Mouse (Mus musculus): ENCODE measurements at regions not wholly inside any gene's neighbourhood (a gene's known extent, or its start where the extent isn't known, plus 50 kb on each side); places are given as distances from the start of the nearest gene placed in this dataset.
"Not testable (repeated sequence)": the region's sequence is repeated elsewhere in the genome, so short reads cannot be mapped to it uniquely, and the experiment has no call there.

- no peak for TF ChIP-seq GATA1 (IDR thresholded peaks at IDR 0.05; ENCODE audit: borderline replicate concordance, low read length)
- TF ChIP-seq FLI1 (IDR thresholded peaks at IDR 0.05; ENCODE audit: low read length): no peak
- Histone ChIP-seq H3K4me1 (peaks cover 8% of the 10 kb centered on the region), H3K36me3 (replicated peaks; ENCODE audit: low read length) (no peaks in the 10 kb centered on the region), H3K9me3 (no peaks in the 10 kb centered on the region), H3K4me3 (replicated peaks) (peak overlapping the region; percentile 76), H3K27me3 (replicated peaks) (peaks cover 4% of the 10 kb centered on the region)
Measured at GRCm38 (mm10) chr7:122820587-122821535, 144.6 kb upstream of the Rbbp6 start.

- H3K4me3 ChIP-seq (replicated peaks): no peak overlapping the region
- H3K27me3 ChIP-seq (replicated peaks): peaks cover 2% of the 10 kb centered on the region
- no peaks in the 10 kb centered on the region for H3K9me3 ChIP-seq
- H3K4me1 ChIP-seq: peaks cover 8% of the 10 kb centered on the region
- H3K36me3 ChIP-seq (replicated peaks; ENCODE audit: low read length): no peaks in the 10 kb centered on the region
- TF ChIP-seq FLI1 (IDR thresholded peaks at IDR 0.05; ENCODE audit: low read length): no peak
- no peak for TF ChIP-seq GATA1 (IDR thresholded peaks at IDR 0.05; ENCODE audit: borderline replicate concordance, low read length)
Measured at GRCm38 (mm10) chr7:122823429-122823828, 142.1 kb upstream of the Rbbp6 start.

GRCm38 (mm10) chr7:122839091-122839490, 126.4 kb upstream of the Rbbp6 start:
- Histone ChIP-seq H3K9me3 (peaks cover 12% of the 10 kb centered on the region; the same call in 1 of the 2 replicates), H3K27me3 (replicated peaks) (peaks cover 4% of the 10 kb centered on the region), H3K4me3 (replicated peaks) (no peak overlapping the region), H3K36me3 (replicated peaks; ENCODE audit: low read length) (no peaks in the 10 kb centered on the region), H3K4me1 (peaks cover 7% of the 10 kb centered on the region; the same call in 1 of the 2 replicates)
- no peak for TF ChIP-seq FLI1 (IDR thresholded peaks at IDR 0.05; ENCODE audit: low read length)
- no peak for TF ChIP-seq GATA1 (IDR thresholded peaks at IDR 0.05; ENCODE audit: borderline replicate concordance, low read length)

GRCm38 (mm10) chr7:122844831-122845230, 120.7 kb upstream of the Rbbp6 start:
- no peaks in the 10 kb centered on the region for H3K36me3 ChIP-seq (replicated peaks; ENCODE audit: low read length)
- no peaks in the 10 kb centered on the region for H3K4me1 ChIP-seq
- peaks cover 10% of the 10 kb centered on the region for H3K27me3 ChIP-seq (replicated peaks)
- no peak overlapping the region for H3K4me3 ChIP-seq (replicated peaks)
- TF ChIP-seq FLI1 (IDR thresholded peaks at IDR 0.05; ENCODE audit: low read length): no peak
- TF ChIP-seq GATA1 (IDR thresholded peaks at IDR 0.05; ENCODE audit: borderline replicate concordance, low read length): no peak
- H3K9me3 ChIP-seq: peaks cover 11% of the 10 kb centered on the region; the same call in 1 of the 2 replicates

GRCm38 (mm10) chr7:122847376-122847775, 118.1 kb upstream of the Rbbp6 start:
- Histone ChIP-seq H3K36me3 (replicated peaks; ENCODE audit: low read length) (no peaks in the 10 kb centered on the region), H3K4me3 (replicated peaks) (no peak overlapping the region), H3K4me1 (no peaks in the 10 kb centered on the region), H3K9me3 (peaks cover 7% of the 10 kb centered on the region; the same call in 1 of the 2 replicates), H3K27me3 (replicated peaks) (peaks cover 8% of the 10 kb centered on the region)
- TF ChIP-seq FLI1 (IDR thresholded peaks at IDR 0.05; ENCODE audit: low read length) (no peak), GATA1 (IDR thresholded peaks at IDR 0.05; ENCODE audit: borderline replicate concordance, low read length) (no peak)

- TF ChIP-seq FLI1 (IDR thresholded peaks at IDR 0.05; ENCODE audit: low read length): no peak
- TF ChIP-seq GATA1 (IDR thresholded peaks at IDR 0.05; ENCODE audit: borderline replicate concordance, low read length): no peak
- no peak overlapping the region for H3K4me3 ChIP-seq (replicated peaks)
Measured at GRCm38 (mm10) chr7:122873386-122873785, 92.1 kb upstream of the Rbbp6 start.

GRCm38 (mm10) chr7:122876286-122876685, 89.2 kb upstream of the Rbbp6 start:
- TF ChIP-seq FLI1 (IDR thresholded peaks at IDR 0.05; ENCODE audit: low read length) (no peak), GATA1 (IDR thresholded peaks at IDR 0.05; ENCODE audit: borderline replicate concordance, low read length) (no peak)
- Histone ChIP-seq H3K4me1 (peaks cover 10% of the 10 kb centered on the region), H3K36me3 (replicated peaks; ENCODE audit: low read length) (no peaks in the 10 kb centered on the region), H3K9me3 (peaks cover 19% of the 10 kb centered on the region), H3K27me3 (replicated peaks) (peaks cover 2% of the 10 kb centered on the region), H3K4me3 (replicated peaks) (no peak overlapping the region)

More at GRCm38 (mm10) chr7:122873386-122873785, 92.1 kb upstream of the Rbbp6 start:
- no peaks in the 10 kb centered on the region for H3K36me3 ChIP-seq (replicated peaks; ENCODE audit: low read length)
- peaks cover 16% of the 10 kb centered on the region for H3K4me1 ChIP-seq
- H3K27me3 ChIP-seq (replicated peaks): peaks cover 2% of the 10 kb centered on the region
- peaks cover 19% of the 10 kb centered on the region for H3K9me3 ChIP-seq

- TF ChIP-seq GATA1 (IDR thresholded peaks at IDR 0.05; ENCODE audit: borderline replicate concordance, low read length): peak; percentile 68; the same call in 2 of the 3 replicates
- not testable (repeated sequence) for H3K4me1 ChIP-seq; H3K36me3 ChIP-seq (replicated peaks; ENCODE audit: low read length); H3K4me3 ChIP-seq (replicated peaks); H3K9me3 ChIP-seq; H3K27me3 ChIP-seq (replicated peaks)
Measured at GRCm38 (mm10) chr7:122881890-122882500, 83.5 kb upstream of the Rbbp6 start.

- Histone ChIP-seq H3K27me3 (replicated peaks) (peaks cover 3% of the 10 kb centered on the region), H3K9me3 (0 out of 2 replicates have a peak, but pooled peaks cover 2% of the 10 kb centered on the region), H3K36me3 (replicated peaks; ENCODE audit: low read length) (no peaks in the 10 kb centered on the region), H3K4me1 (no peaks in the 10 kb centered on the region), H3K4me3 (replicated peaks) (no peak overlapping the region)
- TF ChIP-seq FLI1 (IDR thresholded peaks at IDR 0.05; ENCODE audit: low read length): no peak
- no peak for TF ChIP-seq GATA1 (IDR thresholded peaks at IDR 0.05; ENCODE audit: borderline replicate concordance, low read length)
Measured at GRCm38 (mm10) chr7:122886737-122887136, 78.7 kb upstream of the Rbbp6 start.

- TF ChIP-seq GATA1 (IDR thresholded peaks at IDR 0.05; ENCODE audit: borderline replicate concordance, low read length) (no peak), FLI1 (IDR thresholded peaks at IDR 0.05; ENCODE audit: low read length) (no peak)
- H3K4me3 ChIP-seq (replicated peaks): no peak overlapping the region
- H3K9me3 ChIP-seq: peaks cover 3% of the 10 kb centered on the region; the same call in 1 of the 2 replicates
- H3K4me1 ChIP-seq: no peaks in the 10 kb centered on the region
- H3K36me3 ChIP-seq (replicated peaks; ENCODE audit: low read length): no peaks in the 10 kb centered on the region
- H3K27me3 ChIP-seq (replicated peaks): peaks cover 5% of the 10 kb centered on the region
Measured at GRCm38 (mm10) chr7:122897148-122897547, 68.3 kb upstream of the Rbbp6 start.

Data from megakaryocyte, embryonic 14.5 days (primary cell).